Mouse (Mus musculus) forebrain, embryonic 14.5 days (tissue): ENCODE results near the gene Gpx4. TPM values are rescaled to one million over a fixed set of nuclear protein-coding genes. Genes with fewer than 3 reads are reported as not detected.

Experiments
- ATAC-seq: fragments of 200-750 bp; cut with Nextera tagmentation; 2 replicates; pipeline ENCODE4 v1.8.0; 2017; ENCODE audit warnings: mild to moderate bottlenecking, moderate library complexity
- DNase-seq: peaks from one replicate; pipeline ENCODE4 v3.0.0-alpha.2; 2015; ENCODE audit warnings: low spot score
- H3K27ac ChIP-seq: fragments of 300-500 bp; sonication (generic); 2 replicates; pipeline ENCODE4 v1.5.1; 2014; ENCODE audit warnings: low read depth, mild to moderate bottlenecking, control low read depth, low read length, moderate library complexity
- H3K27me3 ChIP-seq: fragments of 300-500 bp; sonication (generic); replicated peaks from 2 replicates; pipeline ENCODE4 v1.6.1; 2014; ENCODE audit warnings: low read length, control low read depth, mixed read lengths; ENCODE audit not compliant: control insufficient read depth, insufficient read depth
- H3K36me3 ChIP-seq: fragments of 300-500 bp; sonication (generic); 2 replicates; pipeline ENCODE4 v1.6.1; 2014; ENCODE audit warnings: low read length, control low read depth; ENCODE audit not compliant: control insufficient read depth, insufficient read depth
- H3K4me1 ChIP-seq: fragments of 300-500 bp; sonication (generic); 2 replicates; pipeline ENCODE4 v1.6.1; 2014; ENCODE audit warnings: antibody characterized with exemption, low read length, control low read depth; ENCODE audit not compliant: control insufficient read depth, insufficient read depth
- H3K4me2 ChIP-seq: fragments of 300-500 bp; sonication (generic); 2 replicates; pipeline ENCODE4 v1.6.1; 2014; ENCODE audit warnings: mild to moderate bottlenecking, control low read depth, low read length
- H3K4me3 ChIP-seq: fragments of 300-500 bp; sonication (generic); 2 replicates; pipeline ENCODE4 v1.5.1; 2014; ENCODE audit warnings: low read depth, low read length, control low read depth
- H3K9ac ChIP-seq: fragments of 300-500 bp; sonication (generic); 2 replicates; pipeline ENCODE4 v1.6.1; 2014; ENCODE audit warnings: mild to moderate bottlenecking, low read length, control low read depth, moderate library complexity
- H3K9me3 ChIP-seq: fragments of 300-500 bp; sonication (generic); replicated peaks from 2 replicates; pipeline ENCODE4 v1.6.1; 2016; ENCODE audit warnings: low read length, control low read depth, mixed read lengths; ENCODE audit not compliant: control insufficient read depth
- WGBS: fragments of 180-500 bp; shearing (Covaris S2); extraction: QIAGEN DNeasy Blood & Tissue Kit; methylation state at CpG from one replicate; pipeline ENCODE4 v1.1.7; 2014; 5-methylcytosine and 5-hydroxymethylcytosine counted together
- polyA plus RNA-seq: library from polyadenylated mRNA; unstranded; fragments of >200 nt; fragmentation: Nextera tagmentation; extraction: Ambion mirVana; gene quantifications from 2 replicates; pipeline ENCODE4 v1.2.1, GENCODE M21; 2014

Gpx4 gene
- polyA plus RNA-seq, 1 experiment from 2014 or later: 632 TPM

GRCm38 (mm10) chr10:80070837-80071515 lies 24.0 kb downstream of the Gpx4 start:
- WGBS: 64% methylated on average over 9 of the region's 9 CpGs
- Histone ChIP-seq H3K27me3 (no peaks in the 10 kb centered on the region), H3K9ac (no peak overlapping the region), H3K9me3 (no peaks in the 10 kb centered on the region), H3K4me1 (no peaks in the 10 kb centered on the region), H3K4me2 (no peak overlapping the region), H3K4me3 (no peak overlapping the region), H3K27ac (no peak overlapping the region), H3K36me3 (no peaks in the 10 kb centered on the region; the same call in 1 of the 2 replicates)
- ATAC-seq (no peak), DNase-seq (no peak)

GRCm38 (mm10) chr10:80071516-80071900 lies 24.5 kb downstream of the Gpx4 start:
- WGBS: 83% methylated on average over 3 of the region's 3 CpGs
- Histone ChIP-seq H3K4me3 (no peak overlapping the region), H3K9ac (no peak overlapping the region; the same call in 1 of the 2 replicates), H3K4me1 (no peaks in the 10 kb centered on the region), H3K27ac (no peak overlapping the region), H3K4me2 (no peak overlapping the region), H3K9me3 (no peaks in the 10 kb centered on the region), H3K36me3 (no peaks in the 10 kb centered on the region; the same call in 1 of the 2 replicates), H3K27me3 (no peaks in the 10 kb centered on the region)
- no peak for DNase-seq
- ATAC-seq: no peak

GRCm38 (mm10) chr10:80072623-80073489 lies 25.9 kb downstream of the Gpx4 start:
- H3K4me3 ChIP-seq: no peak overlapping the region
- H3K9ac ChIP-seq: no peak overlapping the region
- DNase-seq: no peak
- 78% methylated on average over 20 of the region's 20 CpGs for WGBS
- no peak overlapping the region for H3K27ac ChIP-seq
- no peak for ATAC-seq
- H3K4me1 ChIP-seq: no peaks in the 10 kb centered on the region
- H3K4me2 ChIP-seq: no peak overlapping the region
- H3K9me3 ChIP-seq: no peaks in the 10 kb centered on the region
- H3K36me3 ChIP-seq: no peaks in the 10 kb centered on the region; the same call in 1 of the 2 replicates
- H3K27me3 ChIP-seq: no peaks in the 10 kb centered on the region

- Histone ChIP-seq H3K27ac (no peak overlapping the region), H3K9me3 (no peaks in the 10 kb centered on the region), H3K4me1 (no peaks in the 10 kb centered on the region), H3K4me2 (no peak overlapping the region), H3K36me3 (peaks cover 9% of the 10 kb centered on the region), H3K4me3 (no peak overlapping the region), H3K9ac (0 out of 2 replicates have a peak overlapping the region, but pooled peaks have one; percentile 3), H3K27me3 (no peaks in the 10 kb centered on the region)
- WGBS: 23% methylated on average over 28 of the region's 28 CpGs
- ATAC-seq (no peak), DNase-seq (no peak)
These were observed 28.0 kb downstream of the Gpx4 start for GRCm38 (mm10) chr10:80074813-80075601.

- Histone ChIP-seq H3K4me2 (no peak overlapping the region), H3K27me3 (no peaks in the 10 kb centered on the region), H3K4me3 (no peak overlapping the region), H3K9ac (0 out of 2 replicates have a peak overlapping the region, but pooled peaks have one; percentile 3), H3K36me3 (peaks cover 18% of the 10 kb centered on the region), H3K9me3 (no peaks in the 10 kb centered on the region), H3K4me1 (no peaks in the 10 kb centered on the region), H3K27ac (no peak overlapping the region)
- WGBS: 40% methylated on average over 1 of the region's 1 CpGs
- ATAC-seq (no peak), DNase-seq (no peak)
These were observed 29.0 kb downstream of the Gpx4 start for GRCm38 (mm10) chr10:80075924-80076323.

GRCm38 (mm10) chr10:80076386-80076785 lies 29.4 kb downstream of the Gpx4 start:
- H3K27me3 ChIP-seq: no peaks in the 10 kb centered on the region
- peaks cover 22% of the 10 kb centered on the region for H3K36me3 ChIP-seq
- H3K4me3 ChIP-seq: no peak overlapping the region
- WGBS: 88% methylated on average over 4 of the region's 4 CpGs
- no peak for ATAC-seq
- no peak overlapping the region for H3K27ac ChIP-seq
- no peak for DNase-seq
- H3K4me2 ChIP-seq: no peak overlapping the region
- no peak overlapping the region for H3K9ac ChIP-seq
- no peaks in the 10 kb centered on the region for H3K4me1 ChIP-seq
- H3K9me3 ChIP-seq: no peaks in the 10 kb centered on the region

- 92% methylated on average over 5 of the region's 5 CpGs for WGBS
- H3K4me2 ChIP-seq: no peak overlapping the region
- no peaks in the 10 kb centered on the region for H3K4me1 ChIP-seq
- no peaks in the 10 kb centered on the region for H3K9me3 ChIP-seq
- H3K4me3 ChIP-seq: no peak overlapping the region
- ATAC-seq (no peak), DNase-seq (no peak)
- no peaks in the 10 kb centered on the region for H3K27me3 ChIP-seq
- H3K9ac ChIP-seq: no peak overlapping the region
- peaks cover 32% of the 10 kb centered on the region for H3K36me3 ChIP-seq
- no peak overlapping the region for H3K27ac ChIP-seq
These were observed 30.3 kb downstream of the Gpx4 start for GRCm38 (mm10) chr10:80077312-80077711.

- no peaks in the 10 kb centered on the region for H3K9me3 ChIP-seq
- no peaks in the 10 kb centered on the region for H3K4me1 ChIP-seq
- H3K27me3 ChIP-seq: no peaks in the 10 kb centered on the region
- 80% methylated on average over 1 of the region's 1 CpGs for WGBS
- ATAC-seq: no peak
- no peak overlapping the region for H3K4me3 ChIP-seq
- no peak overlapping the region for H3K9ac ChIP-seq
- no peak for DNase-seq
- H3K36me3 ChIP-seq: peaks cover 38% of the 10 kb centered on the region
- H3K27ac ChIP-seq: no peak overlapping the region
- no peak overlapping the region for H3K4me2 ChIP-seq
These were observed 31.4 kb downstream of the Gpx4 start for GRCm38 (mm10) chr10:80078366-80078765.
